Mouse (Mus musculus): ENCODE results near the gene Olfr1028. TPM values are rescaled to one million over a fixed set of nuclear protein-coding genes. Genes with fewer than 3 reads are reported as not detected.

The Olfr1028 gene
- under 1 TPM in 2 of 4 experiments, not detected in 2; 0.09 to 0.11 TPM for total RNA-seq (2022)

DNA sequence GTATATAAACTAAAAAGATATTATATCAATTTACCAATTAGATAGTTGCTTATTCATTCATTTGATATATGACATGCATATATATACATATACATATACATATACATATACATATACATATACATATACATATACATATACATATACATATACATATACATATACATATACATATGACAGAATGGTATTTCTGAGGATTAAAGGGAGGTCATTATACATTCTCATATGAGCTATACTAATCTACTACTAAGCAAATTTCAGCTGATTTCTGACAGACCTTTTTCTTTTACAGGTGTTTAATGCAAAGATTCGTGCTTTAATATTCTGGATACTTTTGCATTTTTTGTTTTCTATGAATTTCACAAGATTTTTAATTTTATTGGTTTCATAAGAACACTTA, at the start of gene Olfr1028:
Gene Olfr1028 (plus strand): TSS at position 301 of the 400 bp plus-strand sequence.
- no peak for DNase-seq (ENCODE audit: low spot score in 2 of 2)

DNA sequence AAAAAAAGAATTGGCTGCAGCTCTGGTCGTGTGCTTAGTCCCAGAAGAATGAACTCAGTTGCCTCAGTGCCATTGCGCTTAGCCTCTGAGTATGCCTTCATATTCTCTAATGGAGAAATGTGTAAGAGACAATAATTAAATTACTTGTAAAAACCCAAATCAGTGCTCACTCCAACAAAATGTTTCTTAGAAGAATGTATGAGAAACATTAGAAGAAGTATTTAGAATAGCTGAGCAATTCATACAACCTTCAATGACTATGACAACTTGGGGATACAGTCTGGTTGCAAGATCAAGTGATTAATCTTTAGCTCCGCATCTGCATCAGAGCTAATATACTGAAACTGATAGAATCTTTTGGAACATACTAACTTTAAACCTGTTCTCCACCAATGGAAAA, 45.3 kb upstream of the Olfr1028 start, which contains the start of gene Olfr1024:
Gene Olfr1024 (minus strand): TSS at position 101 of the 400 bp plus-strand sequence.
- no peak for DNase-seq (ENCODE audit: low spot score in 2 of 2)

DNA sequence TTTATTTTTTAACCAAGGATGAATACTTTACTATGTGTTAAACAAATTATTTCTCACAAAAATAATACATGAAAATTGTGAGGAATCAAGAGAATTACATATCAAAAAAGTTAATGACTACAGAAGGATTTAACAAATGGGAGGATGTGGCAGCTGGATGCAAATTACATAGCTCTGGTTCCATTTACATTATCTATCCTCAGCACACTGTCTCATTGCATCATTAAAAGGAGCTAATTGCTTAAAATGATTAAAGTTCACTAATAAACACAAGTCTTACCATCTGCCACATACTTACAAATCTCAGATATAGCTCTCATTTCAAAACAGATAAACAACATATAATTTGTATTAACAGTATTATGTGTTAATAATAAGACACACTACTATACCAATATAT, 37.0 kb upstream of the Olfr1028 start:
- no peak for DNase-seq (ENCODE audit: low spot score in 2 of 2)

DNA sequence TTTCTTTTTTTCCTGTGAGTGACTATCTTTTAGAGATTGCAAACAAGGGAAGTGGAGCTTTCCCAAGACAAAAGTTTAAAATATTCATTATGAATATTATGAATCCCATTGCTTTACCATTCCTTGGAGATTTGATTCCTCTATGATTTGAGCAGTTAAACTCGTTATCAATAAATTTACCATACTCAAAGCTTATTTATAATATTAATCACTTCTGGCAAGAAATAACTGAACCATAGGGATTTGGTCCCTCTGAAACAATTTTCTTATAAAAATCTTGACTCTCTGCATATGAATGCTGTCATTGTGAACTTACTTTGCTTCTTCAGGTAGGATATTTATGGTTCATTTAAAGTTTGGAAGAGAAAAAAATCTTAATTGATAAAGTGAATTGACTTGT, 35.3 kb upstream of the Olfr1028 start, which contains the start of gene Olfr1025-ps1:
Gene Olfr1025-ps1 (plus strand): TSS at position 301 of the 400 bp plus-strand sequence.
- no peak for DNase-seq (ENCODE audit: low spot score in 2 of 2)

DNA sequence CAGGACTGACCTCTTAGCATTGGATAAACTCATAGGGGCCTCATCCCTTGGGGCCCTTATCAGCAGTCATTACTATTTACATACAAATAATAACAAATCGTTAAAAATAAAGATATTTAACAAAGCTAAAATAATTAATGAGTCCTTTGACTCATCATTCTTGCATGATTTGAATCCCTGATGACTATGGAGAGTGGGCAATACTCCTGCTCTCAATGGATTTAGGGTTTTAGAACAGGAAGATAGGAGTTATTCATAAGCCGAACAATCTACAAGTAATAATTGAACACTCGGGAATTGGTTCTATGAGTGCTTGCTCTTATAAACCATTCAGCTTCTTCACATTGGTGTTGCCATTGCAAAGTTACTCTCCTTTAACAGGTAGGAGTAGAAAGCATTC, 29.0 kb upstream of the Olfr1028 start, which contains the start of gene Olfr1026:
Gene Olfr1026 (plus strand): TSS at position 301 of the 400 bp plus-strand sequence.
- DNase-seq (ENCODE audit: low spot score in 2 of 2): no peak

DNA sequence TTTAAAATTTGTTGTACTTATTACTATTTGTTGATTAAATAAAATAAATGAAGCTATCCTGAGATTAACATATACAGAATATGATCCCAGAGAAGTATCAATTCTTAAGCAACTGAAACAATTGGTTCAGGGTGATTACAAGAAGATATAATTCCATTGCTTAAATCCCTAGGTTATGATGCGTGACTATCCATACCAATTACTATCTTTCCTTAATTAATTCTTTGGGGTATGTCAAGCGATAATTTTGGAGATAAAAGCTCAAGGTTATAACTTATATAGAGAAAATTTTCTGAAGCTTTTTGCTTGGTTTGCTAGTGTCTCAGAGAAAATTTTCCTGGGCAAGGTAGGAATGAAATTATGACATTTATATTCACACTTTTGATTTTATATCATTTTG, 23.4 kb downstream of the Olfr1028 start, which contains the start of gene Olfr1029:
Gene Olfr1029 (plus strand): TSS at position 301 of the 400 bp plus-strand sequence.
- no peak for DNase-seq (ENCODE audit: low spot score in 2 of 2)

DNA sequence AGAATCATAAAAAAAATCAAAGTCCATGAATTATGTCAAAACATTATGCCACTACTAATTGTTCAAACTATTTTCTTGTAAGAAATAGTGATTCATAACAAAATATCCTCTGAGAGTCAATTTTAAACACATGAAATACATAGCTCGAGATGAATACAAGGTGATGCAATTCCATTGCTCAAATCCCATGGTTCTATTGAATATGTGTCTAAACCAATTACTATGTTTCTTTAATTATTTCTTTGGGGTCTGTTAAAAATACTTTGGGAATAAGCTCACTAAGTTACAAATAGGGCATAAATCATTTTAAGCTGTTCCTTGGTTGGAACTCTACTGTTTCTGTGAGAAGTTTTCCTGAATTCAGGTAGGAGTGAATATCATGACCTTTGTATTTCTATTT, 28.7 kb downstream of the Olfr1028 start, which contains the start of gene Olfr1030:
Gene Olfr1030 (plus strand): TSS at position 301 of the 400 bp plus-strand sequence.
- no peak for DNase-seq (ENCODE audit: low spot score in 2 of 2)

DNA sequence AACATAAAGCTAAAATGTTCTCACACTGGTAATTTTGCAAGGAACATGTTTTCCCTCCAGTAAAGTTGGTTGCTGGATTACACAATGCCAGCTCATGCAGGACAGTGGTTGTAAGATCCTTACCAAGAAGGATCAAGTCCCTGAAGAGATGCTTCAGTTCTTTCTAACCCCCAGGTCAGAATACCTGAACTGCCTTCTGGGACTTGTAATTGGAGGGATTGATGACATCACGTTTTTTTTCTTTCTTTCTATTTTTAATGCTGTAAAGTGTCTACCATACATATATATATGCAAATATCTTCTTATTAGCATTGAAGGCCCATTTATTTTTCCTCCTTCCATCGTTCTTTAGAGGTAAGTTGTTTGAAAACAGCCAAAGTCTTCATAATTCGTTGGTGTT, 39.8 kb downstream of the Olfr1028 start, which contains the start of gene Olfr1031:
Gene Olfr1031 (plus strand): TSS at position 301 of the 400 bp plus-strand sequence.
- DNase-seq (ENCODE audit: low spot score in 2 of 2): no peak

Other genes starting within 250 kb of the Olfr1028 start
- not detected for gene Olfr1009, start 235.0 kb upstream of the Olfr1028 start, total RNA-seq (2022)
- gene Olfr1012, start 187.7 kb upstream of the Olfr1028 start, total RNA-seq (2022): not detected
- gene Olfr1013, start 183.3 kb upstream of the Olfr1028 start, total RNA-seq (2022): not detected
- gene Olfr1014, start 177.7 kb upstream of the Olfr1028 start, total RNA-seq (2022): not detected
- gene Olfr1015, start 168.4 kb upstream of the Olfr1028 start, total RNA-seq (2022): not detected
- gene Olfr1016, start 147.9 kb upstream of the Olfr1028 start, total RNA-seq (2022): not detected
- gene Olfr1018, start 132.0 kb upstream of the Olfr1028 start, total RNA-seq (2022): not detected
- gene Olfr1019, start 105.0 kb upstream of the Olfr1028 start, total RNA-seq (2022): not detected
- gene Olfr1020, start 103.4 kb upstream of the Olfr1028 start, total RNA-seq (2022): not detected
- not detected for gene Olfr1022, start 81.8 kb upstream of the Olfr1028 start, total RNA-seq (2022)
- gene Olfr1023, start 64.8 kb upstream of the Olfr1028 start, total RNA-seq (2022): not detected
- not detected for gene Olfr1024, start 45.4 kb upstream of the Olfr1028 start, total RNA-seq (2022)
- not detected for gene Olfr1025-ps1, start 35.2 kb upstream of the Olfr1028 start, total RNA-seq (2022)
- not detected for gene Olfr1026, start 28.9 kb upstream of the Olfr1028 start, total RNA-seq (2022)
- under 1 TPM in 1 of 4 experiments, not detected in 3; 0.18 TPM for gene Olfr1029, start 23.5 kb downstream of the Olfr1028 start, total RNA-seq (2022)
- gene Olfr1030, start 28.8 kb downstream of the Olfr1028 start, total RNA-seq (2022): not detected
- not detected for gene Olfr1031, start 39.9 kb downstream of the Olfr1028 start, total RNA-seq (2022)
- not detected for gene Olfr1032, start 55.1 kb downstream of the Olfr1028 start, total RNA-seq (2022)
- not detected for gene Olfr1033, start 70.2 kb downstream of the Olfr1028 start, total RNA-seq (2022)
- gene Olfr1034, start 95.4 kb downstream of the Olfr1028 start, total RNA-seq (2022): not detected
- gene Olfr1036, start 123.6 kb downstream of the Olfr1028 start, total RNA-seq (2022): not detected
- gene Olfr1037, start 136.9 kb downstream of the Olfr1028 start, total RNA-seq (2022): not detected
- gene Olfr1039, start 185.5 kb downstream of the Olfr1028 start, total RNA-seq (2022): not detected
- gene Olfr1040, start 196.3 kb downstream of the Olfr1028 start, total RNA-seq (2022): not detected
- not detected for gene Olfr1042, start 211.4 kb downstream of the Olfr1028 start, total RNA-seq (2022)
- not detected for gene Olfr1043, start 217.1 kb downstream of the Olfr1028 start, total RNA-seq (2022)
- gene Olfr1044, start 227.4 kb downstream of the Olfr1028 start, total RNA-seq (2022): not detected
- gene Olfr52, start 235.2 kb downstream of the Olfr1028 start, total RNA-seq (2022): not detected

All from left cerebral cortex, adult 8-10 months (tissue).